Mouse (Mus musculus) hindbrain, embryonic 11.5 days (tissue): ENCODE data around the gene Tha1. TPM values are rescaled to one million over a fixed set of nuclear protein-coding genes. Genes with fewer than 3 reads are reported as not detected.

Source experiments
- ATAC-seq: fragments of 200-750 bp; cut with Nextera tagmentation; 2 replicates; pipeline ENCODE4 v1.8.0; 2017; ENCODE audit warnings: mild to moderate bottlenecking, moderate TSS enrichment, moderate library complexity; ENCODE audit not compliant: low FRiP score
- DNase-seq: peaks from one replicate; pipeline ENCODE4 v3.0.0-alpha.2; 2015; ENCODE audit warnings: low spot score
- H3K27ac ChIP-seq: fragments of 300-500 bp; sonication (generic); 2 replicates; pipeline ENCODE4 v1.5.1; 2014; ENCODE audit warnings: mild to moderate bottlenecking, low read depth, low read length
- H3K27me3 ChIP-seq: fragments of 300-500 bp; sonication (generic); 2 replicates; pipeline ENCODE4 v1.6.1; 2014; ENCODE audit warnings: mild to moderate bottlenecking, low read length, moderate library complexity, mixed read lengths; ENCODE audit not compliant: control insufficient read depth, insufficient read depth
- H3K36me3 ChIP-seq: fragments of 300-500 bp; sonication (generic); 2 replicates; pipeline ENCODE4 v1.6.1; 2014; ENCODE audit warnings: mild to moderate bottlenecking, low read length, moderate library complexity, mixed read lengths; ENCODE audit not compliant: control insufficient read depth, insufficient read depth
- H3K4me1 ChIP-seq: fragments of 300-500 bp; sonication (generic); replicated peaks from 2 replicates; pipeline ENCODE4 v1.6.1; 2014; ENCODE audit warnings: low read length, mixed read lengths; ENCODE audit not compliant: control insufficient read depth, insufficient read depth
- H3K4me2 ChIP-seq: fragments of 300-500 bp; sonication (generic); replicated peaks from 2 replicates; pipeline ENCODE4 v1.6.1; 2014; ENCODE audit warnings: mild to moderate bottlenecking, low read depth, low read length
- H3K4me3 ChIP-seq: fragments of 300-500 bp; sonication (generic); 2 replicates; pipeline ENCODE4 v1.5.1; 2014; ENCODE audit warnings: low read depth, low read length
- H3K9ac ChIP-seq: fragments of 300-500 bp; sonication (generic); 2 replicates; pipeline ENCODE4 v1.6.1; 2014; ENCODE audit warnings: low read depth, low read length
- H3K9me3 ChIP-seq: fragments of 300-500 bp; sonication (generic); 2 replicates; pipeline ENCODE4 v1.6.1; 2016; ENCODE audit warnings: low read length; ENCODE audit not compliant: control insufficient read depth
- WGBS: fragments of 180-500 bp; shearing (Covaris S2); extraction: QIAGEN DNeasy Blood & Tissue Kit; methylation state at CpG from one replicate; pipeline ENCODE4 v1.1.7; 2014; 5-methylcytosine and 5-hydroxymethylcytosine counted together
- polyA plus RNA-seq: library from polyadenylated mRNA; unstranded; fragments of >200 nt; fragmentation: Nextera tagmentation; extraction: Ambion mirVana; gene quantifications from 2 replicates; pipeline ENCODE4 v1.2.1, GENCODE M21; 2014

Gene Tha1
- polyA plus RNA-seq, 1 experiment from 2014 or later = 1.7 TPM

GRCm38 (mm10) chr11:117828888-117829604 lies 44.2 kb downstream of the Tha1 start:
- Histone ChIP-seq H3K9ac (no peak overlapping the region), H3K27me3 (no peaks in the 10 kb centered on the region), H3K27ac (no peak overlapping the region), H3K9me3 (no peaks in the 10 kb centered on the region), H3K4me1 (peaks cover 8% of the 10 kb centered on the region), H3K4me2 (no peak overlapping the region), H3K36me3 (no peaks in the 10 kb centered on the region), H3K4me3 (no peak overlapping the region)
- ATAC-seq (no peak), DNase-seq (no peak)
- 64% methylated on average over 9 of the region's 9 CpGs for WGBS

DNA sequence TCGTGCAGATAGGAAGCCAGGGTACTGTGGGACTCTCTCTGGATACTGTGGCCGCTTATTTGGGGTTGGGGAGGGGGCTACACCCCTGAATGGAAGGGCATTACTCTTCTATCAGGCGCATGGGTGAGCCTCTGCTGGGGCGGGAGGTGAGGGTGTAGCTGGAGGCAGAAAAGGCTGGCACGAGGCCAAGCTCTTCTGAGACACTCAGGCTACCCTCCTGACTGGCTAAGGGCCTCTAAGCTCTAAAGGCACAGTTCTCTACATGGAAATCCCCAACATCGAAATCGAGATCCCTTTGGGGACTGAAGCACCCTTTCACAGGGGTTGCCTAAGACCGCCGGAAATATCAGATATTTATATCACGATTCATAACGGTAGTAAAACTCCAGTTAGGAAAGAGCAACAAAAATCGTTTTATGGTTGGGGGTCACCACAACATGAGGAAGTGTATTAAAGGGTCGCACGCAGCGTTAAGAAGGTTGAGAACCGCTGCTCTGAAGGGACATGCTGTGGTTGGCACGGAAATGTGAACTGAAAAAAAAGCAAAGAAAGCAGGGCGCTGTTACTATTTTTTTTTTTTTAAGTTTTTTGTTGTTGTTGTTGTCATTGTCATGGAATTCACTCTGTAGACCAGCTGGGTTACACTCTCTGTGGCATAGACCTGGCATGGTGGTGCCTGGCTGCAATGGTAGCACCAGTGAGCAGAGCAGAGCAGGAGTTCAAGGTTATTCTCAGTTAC lies 45.0 kb downstream of the Tha1 start:
- Histone ChIP-seq H3K9ac (no peak overlapping the region), H3K27ac (no peak overlapping the region), H3K9me3 (no peaks in the 10 kb centered on the region), H3K4me2 (no peak overlapping the region), H3K27me3 (no peaks in the 10 kb centered on the region), H3K36me3 (no peaks in the 10 kb centered on the region), H3K4me3 (no peak overlapping the region), H3K4me1 (peaks cover 8% of the 10 kb centered on the region)
- DNase-seq = no peak
- 88% methylated on average over 18 of the region's 18 CpGs for WGBS
- no peak for ATAC-seq

DNA sequence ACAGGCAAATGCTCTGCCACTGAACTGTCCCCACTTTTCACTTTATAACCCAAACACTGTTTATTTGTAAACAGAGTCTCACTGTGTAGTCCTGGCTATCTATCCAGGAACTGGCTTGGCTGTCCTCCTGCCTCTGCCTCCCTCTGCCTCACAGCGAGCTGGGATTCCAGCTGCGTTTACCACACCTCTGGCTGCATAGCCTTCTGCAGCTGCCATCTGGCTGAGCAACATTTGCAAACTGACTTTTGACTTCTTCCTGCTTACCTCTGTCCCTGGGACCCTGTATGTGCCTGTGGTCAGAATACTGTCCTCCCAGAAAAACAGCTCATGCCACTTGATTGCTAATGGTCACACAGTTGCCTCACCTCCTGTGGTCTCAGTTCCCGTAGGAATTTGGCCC lies 45.9 kb downstream of the Tha1 start:
- Histone ChIP-seq H3K9me3 (no peaks in the 10 kb centered on the region), H3K36me3 (no peaks in the 10 kb centered on the region), H3K9ac (no peak overlapping the region), H3K27me3 (no peaks in the 10 kb centered on the region), H3K27ac (no peak overlapping the region), H3K4me1 (peaks cover 5% of the 10 kb centered on the region), H3K4me3 (no peak overlapping the region), H3K4me2 (no peak overlapping the region)
- ATAC-seq = no peak
- 76% methylated on average over 3 of the region's 3 CpGs for WGBS
- no peak for DNase-seq

DNA sequence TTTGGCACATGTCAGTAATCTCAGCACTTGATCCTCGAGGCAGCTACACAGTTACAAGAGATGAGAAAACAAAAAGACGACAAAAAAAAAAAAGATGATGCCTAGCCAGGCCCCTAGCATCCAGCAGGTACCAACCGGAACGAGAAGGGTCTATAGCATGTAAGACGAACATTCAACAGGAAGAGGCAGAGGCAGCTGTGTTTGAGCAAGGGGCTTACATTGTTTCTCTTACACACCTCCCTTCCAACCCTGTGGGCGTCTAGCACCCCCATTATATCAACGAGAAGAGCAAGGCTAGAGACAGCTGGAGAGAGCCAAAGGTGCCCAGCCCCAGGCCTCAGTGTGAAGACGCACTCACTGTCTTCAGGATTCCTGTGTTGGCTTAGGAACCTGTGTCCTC lies 46.4 kb downstream of the Tha1 start:
- Histone ChIP-seq H3K9ac (no peak overlapping the region), H3K9me3 (no peaks in the 10 kb centered on the region), H3K4me1 (peaks cover 2% of the 10 kb centered on the region), H3K4me2 (no peak overlapping the region), H3K27me3 (no peaks in the 10 kb centered on the region), H3K27ac (no peak overlapping the region), H3K36me3 (no peaks in the 10 kb centered on the region), H3K4me3 (no peak overlapping the region)
- WGBS = 80% methylated on average over 8 of the region's 8 CpGs
- ATAC-seq (no peak), DNase-seq (no peak)

DNA sequence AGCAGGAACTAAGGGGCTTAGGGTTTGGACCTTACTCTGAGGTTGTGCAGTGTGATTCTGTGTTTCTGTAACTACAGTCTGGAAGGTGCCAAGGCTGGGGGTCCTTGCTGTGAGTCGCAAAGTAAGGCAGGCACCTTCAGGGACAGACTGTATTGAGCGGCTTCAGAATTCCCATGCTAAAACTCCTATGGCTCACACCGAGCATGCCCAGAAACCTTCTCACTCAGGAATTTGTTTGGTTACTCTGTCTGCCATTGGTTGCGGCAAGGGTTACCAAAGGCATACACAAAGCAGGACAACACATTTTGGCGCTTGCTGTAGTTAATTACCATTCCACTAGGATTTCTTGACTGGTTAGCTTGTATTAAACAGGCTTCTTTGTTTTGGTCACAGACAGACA lies 47.1 kb downstream of the Tha1 start:
- Histone ChIP-seq H3K9me3 (no peaks in the 10 kb centered on the region), H3K36me3 (no peaks in the 10 kb centered on the region; the same call in 1 of the 2 replicates), H3K27ac (peak overlapping the region; percentile 80; the same call in 1 of the 2 replicates), H3K4me2 (peak overlapping the region; percentile 88), H3K4me3 (peak overlapping the region; percentile 47), H3K4me1 (peaks cover 2% of the 10 kb centered on the region), H3K27me3 (no peaks in the 10 kb centered on the region), H3K9ac (peak overlapping the region; percentile 84)
- WGBS = 14% methylated on average over 5 of the region's 5 CpGs
- DNase-seq (no peak), ATAC-seq (peak; percentile 46; the same call in 1 of the 2 replicates)

GRCm38 (mm10) chr11:117825333-117826101 lies 47.8 kb downstream of the Tha1 start, which contains the start of the genes Afmid and Tk1:
TSS of gene Afmid (plus strand) at chr11:117825924.
TSS of gene Tk1 (minus strand) at chr11:117826092.
- H3K4me1 ChIP-seq = peaks cover 2% of the 10 kb centered on the region
- H3K36me3 ChIP-seq = no peaks in the 10 kb centered on the region; the same call in 1 of the 2 replicates
- no peaks in the 10 kb centered on the region for H3K9me3 ChIP-seq
- H3K4me3 ChIP-seq = peak within 1 kb of the TSS; percentile 47
- H3K9ac ChIP-seq = peak within 1 kb of the TSS; percentile 84
- peak within 1 kb of the TSS; percentile 88 for H3K4me2 ChIP-seq
- DNase-seq (peak; percentile 83), ATAC-seq (peak; percentile 71)
- peak within 1 kb of the TSS; percentile 80 for H3K27ac ChIP-seq
- H3K27me3 ChIP-seq = no peaks in the 10 kb centered on the region
- WGBS = under 1% methylated on average over 33 of the region's 34 CpGs

DNA sequence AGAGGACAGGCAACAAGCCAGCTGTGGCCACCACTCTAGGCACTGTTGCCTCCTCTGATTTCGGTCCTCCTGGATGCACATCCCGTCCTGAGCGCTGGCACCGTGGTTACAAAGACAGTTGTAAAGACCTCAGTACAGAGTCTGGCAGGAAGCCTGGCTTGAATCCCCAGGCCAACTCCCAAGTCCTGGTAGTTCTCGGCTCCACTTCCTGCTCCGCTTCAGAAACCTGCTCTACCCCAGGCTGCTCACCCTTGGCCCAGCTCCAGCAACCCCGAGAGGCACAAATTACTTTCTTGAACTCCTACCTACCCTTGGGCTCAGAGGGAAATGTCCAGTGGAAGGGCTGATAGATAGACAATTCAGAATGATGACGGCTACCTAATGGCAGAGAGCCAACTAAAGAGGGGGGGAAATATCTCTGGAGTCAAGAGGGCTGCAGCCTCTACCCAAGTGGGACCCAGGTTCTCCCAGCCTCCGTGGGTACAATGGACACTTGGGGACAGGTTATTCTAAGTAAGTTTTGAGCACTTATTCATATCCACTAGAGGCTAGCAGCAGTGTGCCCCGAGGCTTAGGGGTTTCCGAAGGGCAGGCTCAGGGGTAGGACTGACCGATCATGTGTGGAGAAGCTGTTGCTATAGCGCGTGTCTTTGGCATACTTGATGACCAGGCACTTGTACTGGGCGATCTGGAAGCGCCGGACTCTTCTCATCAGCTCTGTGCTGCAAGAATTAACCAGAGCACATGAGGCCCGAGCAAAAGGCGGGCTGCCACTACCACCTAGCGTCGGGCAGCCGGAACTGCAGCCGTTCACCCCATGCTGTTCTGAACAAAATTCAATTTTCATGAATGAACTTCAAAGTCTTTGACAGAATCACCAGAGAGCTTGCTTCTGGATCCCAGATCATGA lies 49.0 kb downstream of the Tha1 start:
- Histone ChIP-seq H3K27ac (no peak overlapping the region), H3K4me1 (peaks cover 2% of the 10 kb centered on the region), H3K27me3 (no peaks in the 10 kb centered on the region), H3K9me3 (no peaks in the 10 kb centered on the region), H3K4me2 (peak overlapping the region; percentile 88), H3K9ac (peak overlapping the region; percentile 84; the same call in 1 of the 2 replicates), H3K36me3 (no peaks in the 10 kb centered on the region; the same call in 1 of the 2 replicates), H3K4me3 (peak overlapping the region; percentile 47)
- 30% methylated on average over 23 of the region's 23 CpGs for WGBS
- ATAC-seq = peak; percentile 63
- peak; percentile 87 for DNase-seq

GRCm38 (mm10) chr11:117823411-117823810 lies 49.9 kb downstream of the Tha1 start:
- no peak overlapping the region for H3K27ac ChIP-seq
- H3K4me1 ChIP-seq = peaks cover 2% of the 10 kb centered on the region
- H3K36me3 ChIP-seq = no peaks in the 10 kb centered on the region; the same call in 1 of the 2 replicates
- DNase-seq (no peak), ATAC-seq (no peak)
- 92% methylated on average over 6 of the region's 6 CpGs for WGBS
- no peaks in the 10 kb centered on the region for H3K27me3 ChIP-seq
- H3K9ac ChIP-seq = no peak overlapping the region
- H3K4me2 ChIP-seq = no peak overlapping the region
- no peak overlapping the region for H3K4me3 ChIP-seq
- no peaks in the 10 kb centered on the region for H3K9me3 ChIP-seq
